Mouse (Mus musculus): ENCODE measurements around the gene Setmar. TPM values are rescaled to one million over a fixed set of nuclear protein-coding genes. Genes with fewer than 3 reads are reported as not detected.

Setmar gene
- polyA plus RNA-seq, 1 experiment from 2014 or later: 5.6 TPM

DNA sequence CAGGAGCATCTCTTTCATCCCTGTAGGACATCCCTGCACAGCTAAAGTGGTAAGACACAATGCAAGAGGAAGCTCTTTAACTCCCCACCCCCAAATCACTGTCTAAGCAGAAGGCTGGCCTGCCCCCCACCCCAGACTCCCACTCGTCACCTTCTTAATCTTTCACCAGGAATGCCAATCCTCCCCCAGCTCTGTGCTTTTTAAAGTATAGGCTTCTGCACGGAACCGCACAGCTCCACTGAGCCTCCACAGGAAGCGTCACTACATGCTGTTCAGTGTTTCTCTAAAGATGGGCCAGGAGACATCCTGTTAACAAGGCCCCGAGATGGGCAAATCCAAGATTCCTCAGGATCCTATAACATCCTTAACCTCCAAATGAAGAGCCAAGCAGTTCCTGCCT is 8.2 kb downstream of the Setmar start:
- H3K27ac ChIP-seq (ENCODE audit: low read length): no peak overlapping the region
- H3K4me3 ChIP-seq (ENCODE audit: low read length): no peak overlapping the region
- no peak overlapping the region for H3K4me2 ChIP-seq (ENCODE audit: low read depth, low read length)
- H3K9me3 ChIP-seq (replicated peaks; ENCODE audit: control insufficient read depth, low read length): no peaks in the 10 kb centered on the region; the same call in 1 of the 2 replicates
- H3K36me3 ChIP-seq (ENCODE audit: control insufficient read depth, insufficient read depth): peaks cover 11% of the 10 kb centered on the region
- no peaks in the 10 kb centered on the region for H3K4me1 ChIP-seq (ENCODE audit: control insufficient read depth, insufficient read depth, low read length)
- WGBS: 53% methylated on average over 5 of the region's 5 CpGs
- no peak overlapping the region for H3K9ac ChIP-seq (ENCODE audit: low read length)
- no peaks in the 10 kb centered on the region for H3K27me3 ChIP-seq (ENCODE audit: control insufficient read depth, insufficient read depth, low read length)
- ATAC-seq (replicated peaks; ENCODE audit: extremely low read depth, insufficient read depth, low FRiP score): no peak

DNA sequence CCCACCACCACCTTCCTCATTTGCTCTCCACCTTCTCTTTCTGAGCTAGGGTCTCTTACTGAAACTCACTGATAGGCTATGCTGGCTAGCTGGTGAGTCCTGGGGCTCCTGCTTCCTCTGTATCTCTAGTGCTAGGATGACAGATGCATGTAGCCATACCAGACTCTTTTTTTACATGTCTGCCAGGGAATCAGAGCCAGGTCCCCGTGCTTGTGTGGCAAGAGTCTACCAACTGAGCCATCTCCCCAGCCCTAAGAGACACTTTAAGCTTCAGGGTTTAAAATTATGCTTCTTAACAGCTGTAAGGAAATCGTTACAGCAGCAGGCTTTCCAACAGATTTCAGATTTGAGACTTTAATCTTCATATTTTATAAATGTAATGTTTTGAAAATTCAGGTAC is 9.1 kb downstream of the Setmar start:
- H3K4me2 ChIP-seq (ENCODE audit: low read depth, low read length): no peak overlapping the region
- no peaks in the 10 kb centered on the region for H3K4me1 ChIP-seq (ENCODE audit: control insufficient read depth, insufficient read depth, low read length)
- no peak overlapping the region for H3K4me3 ChIP-seq (ENCODE audit: low read length)
- peaks cover 11% of the 10 kb centered on the region for H3K36me3 ChIP-seq (ENCODE audit: control insufficient read depth, insufficient read depth)
- H3K27ac ChIP-seq (ENCODE audit: low read length): no peak overlapping the region
- H3K27me3 ChIP-seq (ENCODE audit: control insufficient read depth, insufficient read depth, low read length): no peaks in the 10 kb centered on the region
- H3K9me3 ChIP-seq (replicated peaks; ENCODE audit: control insufficient read depth, low read length): no peaks in the 10 kb centered on the region; the same call in 1 of the 2 replicates
- WGBS: 92% methylated on average over 2 of the region's 2 CpGs
- ATAC-seq (replicated peaks; ENCODE audit: extremely low read depth, insufficient read depth, low FRiP score): no peak
- H3K9ac ChIP-seq (ENCODE audit: low read length): no peak overlapping the region

DNA sequence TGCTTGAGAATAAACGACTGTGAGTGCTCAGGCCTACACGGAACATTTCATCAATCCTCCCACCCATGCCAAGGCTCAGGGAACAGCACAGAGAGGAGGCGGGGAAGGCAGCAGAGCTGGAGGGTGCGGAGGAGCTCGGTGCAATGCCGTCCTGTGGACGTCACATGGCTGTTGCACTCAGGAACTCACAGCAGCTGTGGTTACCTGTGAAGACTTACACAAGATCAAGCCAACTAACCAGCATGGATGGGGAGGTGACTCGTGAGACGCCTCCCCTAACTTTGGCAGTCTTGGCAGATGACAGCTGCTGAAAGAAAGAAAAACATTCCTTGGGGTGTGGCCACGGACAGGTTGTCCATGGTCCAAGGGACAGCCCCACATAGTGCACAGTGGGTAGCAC is 9.8 kb downstream of the Setmar start:
- H3K36me3 ChIP-seq (ENCODE audit: control insufficient read depth, insufficient read depth): peaks cover 11% of the 10 kb centered on the region
- H3K27ac ChIP-seq (ENCODE audit: low read length): no peak overlapping the region
- H3K4me2 ChIP-seq (ENCODE audit: low read depth, low read length): no peak overlapping the region
- no peak overlapping the region for H3K9ac ChIP-seq (ENCODE audit: low read length)
- H3K4me1 ChIP-seq (ENCODE audit: control insufficient read depth, insufficient read depth, low read length): no peaks in the 10 kb centered on the region
- no peaks in the 10 kb centered on the region for H3K27me3 ChIP-seq (ENCODE audit: control insufficient read depth, insufficient read depth, low read length)
- H3K4me3 ChIP-seq (ENCODE audit: low read length): no peak overlapping the region
- ATAC-seq (replicated peaks; ENCODE audit: extremely low read depth, insufficient read depth, low FRiP score): no peak
- WGBS: 87% methylated on average over 10 of the region's 10 CpGs
- H3K9me3 ChIP-seq (replicated peaks; ENCODE audit: control insufficient read depth, low read length): no peaks in the 10 kb centered on the region; the same call in 1 of the 2 replicates

DNA sequence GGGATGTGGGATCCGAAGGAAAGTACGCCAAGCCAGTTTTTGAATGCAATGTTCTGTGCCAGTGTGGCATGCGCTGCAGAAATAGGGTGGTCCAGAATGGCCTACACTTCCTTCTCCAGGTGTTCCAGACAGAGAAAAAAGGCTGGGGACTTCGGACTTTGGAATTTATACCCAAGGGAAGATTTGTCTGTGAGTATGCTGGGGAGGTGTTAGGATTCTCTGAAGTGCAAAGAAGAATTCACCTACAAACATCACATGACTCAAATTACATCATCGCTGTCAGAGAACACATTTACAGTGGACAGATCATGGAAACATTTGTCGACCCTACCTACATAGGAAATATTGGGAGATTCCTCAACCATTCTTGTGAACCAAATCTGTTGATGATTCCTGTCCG is 11.0 kb downstream of the Setmar start:
- no peaks in the 10 kb centered on the region for H3K27me3 ChIP-seq (ENCODE audit: control insufficient read depth, insufficient read depth, low read length)
- 87% methylated on average over 7 of the region's 7 CpGs for WGBS
- no peak for ATAC-seq (replicated peaks; ENCODE audit: extremely low read depth, insufficient read depth, low FRiP score)

DNA sequence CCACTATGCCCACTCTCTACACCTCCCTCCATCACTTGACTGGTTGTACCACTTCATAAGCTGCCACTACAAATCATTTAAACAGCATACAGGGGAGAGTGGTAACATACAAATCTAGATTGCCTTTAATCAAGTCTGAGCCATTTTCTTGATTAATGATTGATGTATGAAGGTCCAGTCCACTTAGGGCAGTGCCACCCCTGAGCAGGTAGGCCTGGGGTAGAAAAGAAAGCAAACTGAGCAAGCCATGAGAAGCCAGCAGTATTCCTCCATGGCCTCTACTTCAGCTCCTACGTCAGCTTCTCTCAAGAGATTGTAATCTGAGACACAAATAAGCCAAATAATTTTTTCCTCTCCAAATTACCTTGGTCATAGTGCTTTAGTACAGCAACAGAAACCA is 26.5 kb downstream of the Setmar start:
- H3K4me2 ChIP-seq (ENCODE audit: low read depth, low read length): no peak overlapping the region
- H3K27me3 ChIP-seq (ENCODE audit: control insufficient read depth, insufficient read depth, low read length): no peaks in the 10 kb centered on the region
- ATAC-seq (replicated peaks; ENCODE audit: extremely low read depth, insufficient read depth, low FRiP score): no peak
- H3K9ac ChIP-seq (ENCODE audit: low read length): no peak overlapping the region
- no peaks in the 10 kb centered on the region for H3K36me3 ChIP-seq (ENCODE audit: control insufficient read depth, insufficient read depth)
- H3K4me3 ChIP-seq (ENCODE audit: low read length): no peak overlapping the region
- WGBS: 71% methylated on average over 1 of the region's 1 CpGs
- no peaks in the 10 kb centered on the region for H3K4me1 ChIP-seq (ENCODE audit: control insufficient read depth, insufficient read depth, low read length)
- H3K27ac ChIP-seq (ENCODE audit: low read length): no peak overlapping the region
- no peaks in the 10 kb centered on the region for H3K9me3 ChIP-seq (replicated peaks; ENCODE audit: control insufficient read depth, low read length)

More for the DNA sequence above, 11.0 kb downstream of the Setmar start:
- Histone ChIP-seq H3K4me3 (ENCODE audit: low read length) (no peak overlapping the region), H3K27ac (ENCODE audit: low read length) (no peak overlapping the region), H3K9ac (ENCODE audit: low read length) (no peak overlapping the region), H3K36me3 (ENCODE audit: control insufficient read depth, insufficient read depth) (peaks cover 11% of the 10 kb centered on the region), H3K9me3 (replicated peaks; ENCODE audit: control insufficient read depth, low read length) (no peaks in the 10 kb centered on the region; the same call in 1 of the 2 replicates), H3K4me2 (ENCODE audit: low read depth, low read length) (no peak overlapping the region), H3K4me1 (ENCODE audit: control insufficient read depth, insufficient read depth, low read length) (no peaks in the 10 kb centered on the region)

DNA sequence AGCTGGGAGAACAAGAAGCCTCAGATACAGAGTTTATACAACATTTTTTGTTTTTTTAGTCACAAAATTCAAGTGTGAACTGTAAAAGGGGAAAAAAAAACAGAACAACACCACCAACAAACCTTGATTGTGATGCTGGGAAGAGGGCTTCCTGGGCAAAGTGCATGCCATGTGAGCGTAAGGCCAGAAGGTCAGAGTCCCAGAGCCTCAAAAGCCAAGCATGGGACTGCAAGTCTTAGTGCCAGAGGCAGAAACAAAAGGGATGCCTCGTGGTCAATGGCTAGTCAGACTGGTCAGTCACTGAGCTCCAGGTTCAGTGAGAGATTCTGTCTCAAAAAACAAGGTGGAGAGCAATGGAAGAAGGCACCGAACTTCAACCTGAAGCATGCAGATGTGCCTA is 27.8 kb downstream of the Setmar start:
- Histone ChIP-seq H3K27ac (ENCODE audit: low read length) (no peak overlapping the region), H3K4me1 (ENCODE audit: control insufficient read depth, insufficient read depth, low read length) (no peaks in the 10 kb centered on the region), H3K27me3 (ENCODE audit: control insufficient read depth, insufficient read depth, low read length) (no peaks in the 10 kb centered on the region), H3K4me2 (ENCODE audit: low read depth, low read length) (no peak overlapping the region), H3K36me3 (ENCODE audit: control insufficient read depth, insufficient read depth) (no peaks in the 10 kb centered on the region), H3K9me3 (replicated peaks; ENCODE audit: control insufficient read depth, low read length) (no peaks in the 10 kb centered on the region), H3K4me3 (ENCODE audit: low read length) (no peak overlapping the region), H3K9ac (ENCODE audit: low read length) (no peak overlapping the region)
- WGBS: 79% methylated on average over 3 of the region's 3 CpGs
- no peak for ATAC-seq (replicated peaks; ENCODE audit: extremely low read depth, insufficient read depth, low FRiP score)

DNA sequence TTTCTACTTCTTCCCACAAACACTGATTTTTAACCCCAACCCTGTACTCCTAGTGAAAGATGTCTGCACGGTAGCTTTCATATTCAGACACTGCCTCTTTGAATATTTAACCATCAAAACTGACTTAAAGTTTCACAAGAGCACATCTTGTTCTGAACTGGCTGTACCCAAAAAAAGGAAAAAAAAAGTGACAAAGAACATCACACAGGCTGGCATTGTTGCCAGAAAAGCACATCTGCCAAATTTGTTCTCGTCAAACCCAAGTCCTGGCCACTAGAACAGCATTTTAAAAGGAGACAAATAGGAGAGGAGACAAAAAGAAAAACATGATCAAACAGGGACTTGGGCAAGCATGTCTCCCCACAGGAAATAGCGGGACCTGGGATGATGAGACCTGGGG is 28.6 kb downstream of the Setmar start:
- Histone ChIP-seq H3K36me3 (ENCODE audit: control insufficient read depth, insufficient read depth) (no peaks in the 10 kb centered on the region), H3K4me2 (ENCODE audit: low read depth, low read length) (no peak overlapping the region), H3K27ac (ENCODE audit: low read length) (no peak overlapping the region), H3K27me3 (ENCODE audit: control insufficient read depth, insufficient read depth, low read length) (no peaks in the 10 kb centered on the region), H3K9me3 (replicated peaks; ENCODE audit: control insufficient read depth, low read length) (no peaks in the 10 kb centered on the region), H3K9ac (ENCODE audit: low read length) (no peak overlapping the region), H3K4me1 (ENCODE audit: control insufficient read depth, insufficient read depth, low read length) (no peaks in the 10 kb centered on the region), H3K4me3 (ENCODE audit: low read length) (no peak overlapping the region)
- ATAC-seq (replicated peaks; ENCODE audit: extremely low read depth, insufficient read depth, low FRiP score): no peak
- 82% methylated on average over 3 of the region's 3 CpGs for WGBS

DNA sequence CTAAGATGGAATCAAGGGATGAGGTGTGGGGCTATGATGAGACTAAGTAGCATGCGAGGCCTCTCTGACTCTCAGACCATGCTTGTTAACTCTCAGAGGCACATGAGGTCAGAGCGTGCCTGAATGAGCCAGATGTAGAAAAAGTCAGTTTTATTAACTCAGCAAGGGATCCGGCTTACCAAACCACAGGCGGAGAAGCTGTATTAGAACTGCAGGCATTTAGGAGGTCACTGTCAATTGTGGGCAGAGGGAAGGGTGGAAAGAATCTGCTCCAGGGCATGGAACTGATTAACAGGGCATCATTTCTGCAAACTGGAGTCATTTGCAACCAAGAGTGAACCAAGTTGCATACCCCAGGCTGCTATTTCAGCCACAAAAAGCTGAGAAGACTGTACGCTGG is 30.6 kb downstream of the Setmar start:
- no peaks in the 10 kb centered on the region for H3K9me3 ChIP-seq (replicated peaks; ENCODE audit: control insufficient read depth, low read length)
- H3K4me2 ChIP-seq (ENCODE audit: low read depth, low read length): no peak overlapping the region
- no peaks in the 10 kb centered on the region for H3K27me3 ChIP-seq (ENCODE audit: control insufficient read depth, insufficient read depth, low read length)
- peaks cover 3% of the 10 kb centered on the region for H3K4me1 ChIP-seq (ENCODE audit: control insufficient read depth, insufficient read depth, low read length)
- no peak overlapping the region for H3K27ac ChIP-seq (ENCODE audit: low read length)
- no peak for ATAC-seq (replicated peaks; ENCODE audit: extremely low read depth, insufficient read depth, low FRiP score)
- H3K4me3 ChIP-seq (ENCODE audit: low read length): no peak overlapping the region
- H3K9ac ChIP-seq (ENCODE audit: low read length): no peak overlapping the region
- WGBS: 85% methylated on average over 5 of the region's 5 CpGs
- H3K36me3 ChIP-seq (ENCODE audit: control insufficient read depth, insufficient read depth): no peaks in the 10 kb centered on the region

DNA sequence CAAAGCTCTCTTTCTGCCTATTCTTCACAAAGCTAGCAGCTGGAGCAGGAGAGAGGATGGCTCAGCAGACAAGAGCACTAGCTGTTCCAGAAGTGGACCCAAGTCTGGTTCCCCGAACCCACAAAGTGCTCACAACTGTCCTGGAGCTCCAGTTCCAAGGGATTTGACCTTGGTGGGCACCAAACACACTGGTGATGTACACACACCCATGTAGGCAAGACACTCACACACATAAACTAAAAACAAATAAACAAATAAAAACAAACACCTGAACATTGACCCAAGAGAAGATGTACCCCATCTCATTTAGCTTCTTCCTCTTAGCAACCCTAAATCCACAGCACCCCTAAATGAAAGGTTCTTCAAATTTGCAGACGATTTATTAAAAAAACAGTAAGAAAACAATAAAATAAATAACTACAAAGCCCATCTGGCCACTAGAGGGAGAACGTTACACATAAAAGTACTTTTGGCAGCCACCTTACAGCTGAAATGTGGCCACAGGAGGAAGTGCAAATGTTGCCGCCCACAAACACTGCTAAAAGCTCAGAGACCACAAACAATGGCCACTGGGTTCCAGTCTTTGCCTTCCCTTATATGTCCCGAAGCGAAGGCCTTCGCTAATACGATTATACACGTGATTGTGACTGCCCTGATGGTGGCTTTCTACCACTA is 33.5 kb downstream of the Setmar start:
- Histone ChIP-seq H3K27ac (ENCODE audit: low read length) (no peak overlapping the region), H3K4me2 (ENCODE audit: low read depth, low read length) (peak overlapping the region; percentile 36; the same call in 1 of the 2 replicates), H3K27me3 (ENCODE audit: control insufficient read depth, insufficient read depth, low read length) (no peaks in the 10 kb centered on the region), H3K4me3 (ENCODE audit: low read length) (no peak overlapping the region), H3K9me3 (replicated peaks; ENCODE audit: control insufficient read depth, low read length) (no peaks in the 10 kb centered on the region), H3K4me1 (ENCODE audit: control insufficient read depth, insufficient read depth, low read length) (peaks cover 18% of the 10 kb centered on the region), H3K9ac (ENCODE audit: low read length) (peak overlapping the region; percentile 41; the same call in 1 of the 2 replicates), H3K36me3 (ENCODE audit: control insufficient read depth, insufficient read depth) (no peaks in the 10 kb centered on the region)
- 12% methylated on average over 9 of the region's 9 CpGs for WGBS
- ATAC-seq (replicated peaks; ENCODE audit: extremely low read depth, insufficient read depth, low FRiP score): no peak

All from heart, embryonic 16.5 days (tissue).